Mouse (Mus musculus): ENCODE results near the gene Bcl3.

GRCm38 (mm10) chr7:19795236-19795635, 27.3 kb downstream of the Bcl3 start:
- TF ChIP-seq CTCF (IDR thresholded peaks at IDR 0.05; ENCODE audit: low read depth, low read length): no peak
- no peak for TF ChIP-seq POLR2A (IDR thresholded peaks at IDR 0.05; ENCODE audit: insufficient read depth, low read length)

Data from ES-Bruce4 (cell line).